Mouse (Mus musculus): ENCODE data around the gene Syce2. TPM values are rescaled to one million over a fixed set of nuclear protein-coding genes. Genes with fewer than 3 reads are reported as not detected.
"Not testable (repeated sequence)": the region's sequence is repeated elsewhere in the genome, so short reads cannot be mapped to it uniquely, and the experiment has no call there.

Gene Syce2
- total RNA-seq, 2 experiments from 2014 or later, result 4.7 to 5.2 TPM

DNA sequence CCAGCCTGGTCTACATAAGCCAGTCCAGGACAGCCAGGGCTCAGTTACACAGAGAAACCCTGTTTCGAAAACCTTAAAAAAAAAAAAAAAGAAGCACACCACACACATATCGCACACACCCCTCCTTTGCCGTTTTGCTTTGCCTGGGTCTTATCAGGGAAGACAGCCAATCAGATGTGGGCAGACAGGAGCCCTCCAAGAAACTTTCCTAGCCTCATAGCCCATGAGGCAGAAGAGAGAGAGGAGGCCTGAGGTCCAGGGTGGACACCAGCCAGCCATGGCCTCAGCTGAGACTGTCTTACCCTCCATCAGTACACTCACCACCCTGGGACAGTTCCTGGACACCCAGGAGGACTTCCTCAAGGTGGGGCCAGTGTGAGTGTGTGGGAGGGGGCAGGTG is 29.8 kb downstream of the Syce2 start, which contains the start of gene Klf1:
Klf1 (plus strand) TSS at position 177 of the 400 bp plus-strand sequence.
- DNase-seq, result no peak

DNA sequence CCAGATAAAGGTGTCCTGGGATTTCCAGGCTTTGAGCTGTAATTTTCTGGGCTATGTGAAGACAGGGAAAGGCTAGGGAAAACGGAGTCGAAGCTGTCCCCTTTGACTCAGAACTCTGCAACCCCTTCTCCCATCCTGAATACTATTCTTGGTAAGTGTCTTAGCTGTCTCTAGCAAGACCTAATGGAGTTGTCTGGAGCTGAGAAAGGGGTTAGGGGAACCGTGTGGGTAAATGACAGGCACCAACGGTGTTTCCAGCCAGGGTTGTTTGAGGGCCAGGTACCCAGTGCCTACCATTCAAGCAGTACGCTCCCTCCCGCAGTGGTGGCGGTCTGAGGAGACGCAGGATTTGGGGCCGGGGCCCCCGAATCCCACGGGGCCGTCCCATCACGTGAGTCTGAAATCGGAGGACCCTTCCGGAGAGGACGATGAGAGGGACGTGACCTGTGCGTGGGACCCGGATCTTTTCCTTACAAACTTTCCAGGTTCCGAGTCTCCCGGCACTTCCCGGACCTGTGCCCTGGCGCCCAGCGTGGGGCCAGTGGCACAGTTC is 30.5 kb downstream of the Syce2 start:
- no peak for DNase-seq

DNA sequence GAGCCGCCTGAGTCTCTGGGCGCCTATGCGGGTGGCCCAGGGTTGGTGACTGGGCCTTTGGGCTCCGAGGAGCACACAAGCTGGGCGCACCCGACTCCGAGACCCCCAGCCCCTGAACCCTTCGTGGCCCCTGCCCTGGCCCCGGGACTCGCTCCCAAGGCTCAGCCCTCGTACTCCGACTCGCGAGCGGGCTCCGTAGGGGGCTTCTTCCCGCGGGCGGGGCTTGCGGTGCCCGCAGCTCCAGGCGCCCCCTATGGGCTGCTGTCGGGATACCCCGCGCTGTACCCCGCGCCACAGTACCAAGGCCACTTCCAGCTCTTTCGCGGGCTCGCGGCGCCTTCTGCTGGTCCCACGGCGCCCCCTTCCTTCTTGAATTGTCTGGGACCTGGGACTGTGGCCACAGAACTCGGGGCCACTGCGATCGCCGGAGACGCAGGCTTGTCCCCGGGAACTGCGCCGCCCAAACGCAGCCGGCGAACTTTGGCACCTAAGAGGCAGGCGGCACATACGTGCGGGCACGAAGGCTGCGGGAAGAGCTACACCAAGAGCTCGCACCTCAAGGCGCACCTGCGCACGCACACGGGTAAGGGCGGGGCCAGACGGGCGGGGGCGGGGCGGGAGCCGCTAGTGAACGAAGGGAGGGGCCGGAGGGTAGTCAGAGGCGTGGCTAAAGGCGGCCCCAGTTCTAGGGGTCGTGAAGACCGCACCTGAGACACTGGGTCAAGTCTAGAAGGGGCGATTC is 31.2 kb downstream of the Syce2 start:
- peak; percentile 95 for DNase-seq

DNA sequence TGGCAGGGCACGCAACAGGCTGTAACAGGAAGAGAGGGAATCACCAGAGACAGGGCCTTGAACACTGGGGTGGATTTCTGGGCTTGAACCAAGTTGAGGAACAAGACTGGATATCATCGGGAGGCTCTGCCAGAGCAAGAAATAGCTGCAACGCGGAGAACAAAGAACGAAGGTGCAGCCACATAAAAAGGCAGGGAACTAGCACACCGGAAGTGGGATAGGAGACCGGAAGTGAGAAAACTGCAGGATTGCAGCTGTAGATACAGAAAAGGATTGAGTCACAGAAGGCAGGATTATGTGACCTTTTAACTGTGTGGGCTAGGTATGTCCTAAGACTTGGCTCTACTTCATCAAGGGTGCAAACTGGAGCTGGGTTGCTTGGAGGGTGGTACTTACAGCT is 32.4 kb downstream of the Syce2 start:
- no peak for DNase-seq

DNA sequence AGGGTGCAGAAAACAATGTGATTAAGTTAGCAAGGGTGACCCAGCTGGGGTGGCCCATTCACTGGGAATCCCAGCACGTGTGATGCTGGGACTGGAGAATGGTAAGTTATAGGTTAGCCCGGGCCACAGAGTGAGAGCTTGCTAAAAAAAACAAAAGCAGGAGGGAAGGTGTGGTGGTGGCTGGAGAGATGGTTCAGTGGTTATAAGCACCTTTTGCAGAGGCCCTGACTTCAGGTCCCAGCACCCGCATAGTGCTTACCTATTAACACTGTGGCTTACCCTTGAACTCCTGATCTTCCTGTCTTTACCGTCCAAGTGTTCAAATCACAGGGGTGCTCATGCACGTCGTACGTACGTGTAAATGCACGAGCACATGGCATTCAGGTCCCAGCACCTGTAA is 35.1 kb downstream of the Syce2 start:
- no peak for DNase-seq

DNA sequence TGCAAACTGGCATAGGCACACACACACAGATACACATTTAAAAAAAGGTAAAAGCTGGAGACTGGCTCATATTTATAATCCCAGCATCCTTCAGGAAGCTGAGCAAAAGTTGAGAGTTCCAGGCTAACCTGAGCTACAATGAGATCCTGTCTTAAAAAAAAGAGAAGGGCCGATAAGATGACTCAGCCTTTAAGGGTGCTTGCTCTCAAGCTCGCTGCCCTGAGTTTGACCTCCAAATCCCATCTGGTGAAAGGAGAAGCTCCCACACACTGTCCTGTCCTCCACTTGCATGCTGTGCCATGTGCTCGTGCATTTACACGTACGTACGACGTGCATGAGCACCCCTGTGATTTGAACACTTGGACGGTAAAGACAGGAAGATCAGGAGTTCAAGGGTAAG is 35.6 kb downstream of the Syce2 start:
- no peak for DNase-seq

DNA sequence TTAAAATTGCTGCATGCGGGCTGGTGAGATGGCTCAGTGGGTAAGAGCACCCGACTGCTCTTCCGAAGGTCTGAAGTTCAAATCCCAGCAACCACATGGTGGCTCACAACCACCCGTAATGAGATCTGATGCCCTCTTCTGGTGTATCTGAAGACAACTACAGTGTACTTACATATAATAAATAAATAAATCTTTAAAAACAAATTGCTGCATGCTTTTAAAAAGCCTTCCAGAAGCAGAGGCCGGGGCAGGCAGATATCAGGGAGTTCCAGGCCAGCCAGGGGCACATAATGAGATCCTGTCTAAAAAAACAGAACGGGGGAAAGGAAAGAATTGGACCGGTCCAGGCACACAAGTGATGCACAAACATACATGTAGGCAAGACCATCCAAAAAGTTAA is 36.1 kb downstream of the Syce2 start:
- not testable (repeated sequence) for DNase-seq

DNA sequence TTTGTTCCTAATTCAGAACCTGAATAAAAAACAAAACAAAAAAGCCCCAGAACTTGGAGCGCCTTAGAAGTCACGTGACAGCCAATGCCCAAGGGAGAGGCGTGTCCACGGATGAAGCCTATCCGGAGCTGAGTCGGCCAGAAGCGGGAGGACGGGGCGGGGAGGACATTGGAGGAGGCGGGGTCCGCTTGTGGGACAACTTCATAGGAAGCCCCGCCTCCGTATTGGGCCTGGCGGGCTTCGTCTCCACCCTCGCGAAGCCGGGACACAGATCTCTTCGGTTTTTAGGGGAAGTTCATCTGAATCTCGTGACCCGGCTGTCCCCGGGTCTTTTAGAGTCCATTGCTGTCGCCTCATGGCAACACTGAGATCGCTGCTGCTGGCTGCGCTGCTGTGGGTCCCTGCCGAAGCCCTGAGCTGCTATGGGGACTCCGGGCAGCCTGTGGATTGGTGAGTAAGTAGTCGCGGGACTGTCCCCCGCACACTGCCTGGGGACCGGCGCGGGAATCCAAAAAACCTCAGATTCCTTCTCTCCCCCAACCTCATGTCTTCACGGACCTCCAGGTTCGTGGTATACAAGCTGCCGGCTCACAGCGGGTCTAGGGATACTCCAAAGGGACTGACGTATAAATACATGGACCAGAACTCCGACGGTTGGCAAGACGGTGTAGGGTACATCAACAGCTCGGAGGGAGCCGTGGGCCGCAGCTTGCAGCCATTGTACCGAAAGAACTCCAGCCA is 36.7 kb downstream of the Syce2 start, which contains the start of gene Dnase2a:
Dnase2a (plus strand) TSS at position 140 of the 741 bp plus-strand sequence.
- peak; percentile 94 for DNase-seq

DNA sequence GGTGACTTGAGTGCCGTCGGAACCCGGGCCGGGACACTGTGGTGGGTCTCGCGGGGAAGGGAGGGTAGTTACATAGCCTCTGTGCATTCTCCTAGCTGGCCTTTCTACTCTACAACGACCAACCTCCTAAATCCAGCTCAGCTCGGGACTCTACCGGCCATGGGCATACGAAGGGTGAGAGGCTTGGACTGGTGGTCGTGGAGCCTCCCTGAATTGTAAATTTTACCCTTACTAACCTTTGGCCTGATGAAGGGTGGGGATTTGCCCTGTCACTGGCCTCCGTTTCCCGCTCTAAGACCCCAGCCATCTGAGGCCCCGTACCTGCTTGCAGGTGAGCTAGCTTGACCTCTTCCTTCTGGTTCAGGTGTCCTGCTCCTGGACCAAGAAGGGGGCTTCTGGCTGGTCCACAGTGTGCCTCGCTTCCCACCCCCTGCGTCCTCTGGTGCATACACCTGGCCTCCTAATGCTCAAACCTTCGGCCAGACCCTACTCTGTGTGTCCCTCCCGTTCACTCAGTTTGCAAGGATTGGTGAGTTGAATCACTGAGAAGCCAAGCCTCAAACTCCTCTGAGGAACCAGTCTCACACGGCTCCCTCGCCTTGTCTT is 37.4 kb downstream of the Syce2 start:
- no peak for DNase-seq

DNA sequence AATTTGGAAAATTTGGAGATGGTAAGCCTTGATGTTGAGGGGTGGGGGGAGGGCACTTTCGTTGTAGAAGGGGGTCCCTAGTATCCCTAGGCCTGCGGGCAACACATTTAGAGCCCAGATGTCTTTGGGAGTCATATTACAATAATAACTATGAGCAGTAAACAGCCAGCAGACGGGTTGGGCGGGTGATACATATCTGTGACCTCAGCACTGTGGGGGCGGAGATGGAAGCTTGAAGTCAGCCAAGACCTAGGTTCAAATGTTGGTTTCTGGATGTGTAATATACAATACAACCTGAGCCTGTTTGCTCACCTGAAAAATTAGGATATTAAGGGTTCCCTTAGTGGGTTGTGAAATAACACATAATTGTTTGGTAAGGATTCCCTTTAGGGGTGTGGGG is 38.0 kb downstream of the Syce2 start:
- DNase-seq, result no peak

DNA sequence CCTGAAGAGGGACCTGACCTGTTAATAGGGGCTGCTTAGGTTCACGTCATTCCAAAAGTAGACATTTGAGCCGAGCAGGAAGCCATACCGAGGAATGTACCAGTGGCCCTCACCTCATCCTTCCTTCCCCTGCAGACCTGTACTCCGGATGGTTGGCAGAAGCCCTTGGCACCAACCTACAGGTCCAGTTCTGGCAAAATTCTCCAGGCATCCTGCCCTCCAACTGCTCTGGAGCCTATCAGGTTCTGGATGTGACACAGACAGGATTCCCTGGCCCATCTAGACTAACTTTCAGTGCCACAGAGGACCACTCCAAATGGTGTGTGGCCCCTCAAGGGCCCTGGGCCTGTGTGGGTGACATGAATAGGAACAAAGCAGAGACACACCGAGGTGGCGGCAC is 38.6 kb downstream of the Syce2 start:
- no peak for DNase-seq

DNA sequence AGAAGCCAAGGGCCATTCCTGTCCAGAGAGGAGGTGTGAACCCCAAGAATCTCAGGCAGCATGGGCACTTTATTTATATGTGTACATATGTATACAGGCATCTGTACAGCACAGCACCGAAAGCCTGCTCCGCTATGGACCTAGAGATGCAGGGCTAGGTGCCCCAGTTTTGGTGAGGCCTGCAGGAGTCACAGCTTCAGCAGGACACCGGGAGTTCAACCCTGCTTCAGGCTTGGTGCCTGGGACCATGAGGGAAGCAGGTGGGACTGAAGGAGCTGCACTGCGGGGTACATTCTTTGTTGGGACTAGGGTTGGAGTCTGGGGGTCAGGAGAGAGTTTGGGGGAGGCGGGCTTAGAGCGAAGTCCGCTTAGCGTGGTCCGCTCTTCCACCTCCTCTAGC is 39.9 kb downstream of the Syce2 start:
- no peak for DNase-seq

DNA sequence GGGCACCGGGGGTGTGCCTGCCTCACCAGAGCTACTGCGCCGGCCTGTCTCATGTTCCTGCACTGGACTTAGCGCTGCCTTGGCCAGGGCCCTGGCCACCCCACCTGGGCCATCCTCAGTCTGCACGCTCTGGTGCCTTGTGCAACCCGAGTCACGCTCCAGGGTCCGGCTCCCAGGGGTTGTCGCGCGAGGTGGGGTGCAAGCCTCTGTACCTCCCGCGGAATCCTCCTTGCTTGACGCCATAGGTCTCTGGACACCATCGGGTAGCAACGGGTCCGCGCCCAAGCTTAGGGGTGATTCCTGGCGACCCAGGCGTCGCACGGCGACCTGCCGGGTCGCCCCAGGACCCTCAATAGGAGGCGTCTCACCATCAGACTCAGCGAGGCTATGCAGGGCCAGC is 40.5 kb downstream of the Syce2 start:
- no peak for DNase-seq

DNA sequence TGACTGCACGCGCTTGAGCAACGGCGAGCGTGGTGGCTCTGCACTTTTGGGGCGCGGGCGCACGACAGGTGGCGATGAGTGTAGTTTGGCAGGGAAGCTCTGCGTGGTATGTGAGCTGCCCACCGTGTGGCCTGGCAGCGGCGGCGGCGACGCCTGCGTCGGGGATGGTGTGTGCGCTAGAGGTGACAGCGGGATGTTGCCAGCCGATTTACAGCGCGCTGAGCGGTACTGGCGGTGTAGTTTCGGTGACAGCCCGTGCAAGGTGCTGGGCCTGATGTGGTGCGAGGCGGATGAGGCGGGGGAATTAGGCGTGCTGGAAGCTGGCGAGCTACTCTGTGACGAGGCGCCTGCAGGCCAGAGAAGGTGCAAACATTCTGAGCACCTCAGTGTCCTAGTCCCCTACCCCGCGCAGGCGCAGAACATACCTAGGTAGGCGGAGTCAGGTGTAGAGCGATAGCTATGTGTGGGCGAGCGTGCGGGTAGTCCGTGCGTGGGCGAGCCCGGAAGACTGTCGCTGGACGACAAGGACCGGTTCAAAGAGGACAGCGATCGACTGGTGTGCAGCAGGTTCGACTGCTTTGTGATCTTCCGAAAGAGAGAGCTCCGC is 41.1 kb downstream of the Syce2 start:
- DNase-seq, result no peak

DNA sequence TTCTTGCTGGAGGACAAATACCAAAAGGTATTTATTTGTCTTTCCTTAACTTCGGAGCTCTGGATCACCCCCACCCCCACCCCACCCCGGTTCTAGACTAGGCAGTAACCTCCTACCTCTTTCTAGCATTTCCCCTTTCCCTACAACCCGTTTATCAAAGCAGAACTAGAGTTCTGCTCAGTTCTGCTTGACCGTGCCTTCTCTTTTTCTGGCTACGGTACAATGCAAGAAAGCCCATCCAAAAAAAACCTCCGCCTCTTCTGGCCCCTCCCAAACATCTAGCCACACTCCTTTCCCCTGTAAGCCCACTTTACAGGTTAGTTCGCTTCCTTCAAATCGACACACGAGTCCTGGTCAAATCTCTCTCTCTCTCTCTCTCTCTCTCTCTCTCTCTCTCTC is 41.6 kb downstream of the Syce2 start:
- no peak for DNase-seq

DNA sequence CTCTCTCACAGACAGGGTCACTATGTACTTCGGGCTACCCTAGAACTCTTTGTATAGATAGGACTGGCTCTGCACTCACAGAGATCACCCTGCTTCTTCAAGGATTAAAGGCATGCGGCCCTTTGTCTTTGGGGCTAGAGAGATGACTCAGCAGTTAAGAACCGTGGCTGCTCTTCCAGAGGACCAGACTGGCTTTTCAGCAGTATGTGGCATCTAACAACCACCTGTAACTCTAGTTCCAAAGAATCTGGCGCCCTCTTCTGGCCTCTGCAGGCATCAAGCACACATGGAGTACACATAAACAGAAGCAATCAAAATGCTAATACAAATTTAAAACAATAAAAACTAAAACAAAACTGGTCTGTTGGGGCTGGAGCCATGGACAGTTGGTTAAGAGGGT is 42.0 kb downstream of the Syce2 start:
- DNase-seq, result no peak

DNA sequence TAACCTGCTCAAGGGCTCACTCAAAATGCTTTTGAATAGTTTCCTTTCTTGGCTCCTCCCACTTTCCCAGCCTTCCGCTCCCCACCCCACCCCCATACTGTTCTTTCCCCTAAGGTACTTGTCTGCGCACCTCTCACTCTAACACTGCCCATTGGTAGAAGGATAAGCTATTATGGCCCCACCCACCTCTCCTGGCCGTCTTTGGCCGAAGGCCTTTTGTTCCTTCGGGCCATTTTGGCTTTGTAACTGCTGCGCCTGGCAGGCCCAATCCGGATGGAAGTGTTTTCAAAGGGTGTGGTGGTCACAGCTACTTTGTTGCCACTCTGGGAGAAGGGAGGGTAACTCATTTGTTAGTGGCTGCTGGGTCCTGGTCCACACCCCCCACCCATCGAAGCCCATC is 43.4 kb downstream of the Syce2 start:
- no peak for DNase-seq

DNA sequence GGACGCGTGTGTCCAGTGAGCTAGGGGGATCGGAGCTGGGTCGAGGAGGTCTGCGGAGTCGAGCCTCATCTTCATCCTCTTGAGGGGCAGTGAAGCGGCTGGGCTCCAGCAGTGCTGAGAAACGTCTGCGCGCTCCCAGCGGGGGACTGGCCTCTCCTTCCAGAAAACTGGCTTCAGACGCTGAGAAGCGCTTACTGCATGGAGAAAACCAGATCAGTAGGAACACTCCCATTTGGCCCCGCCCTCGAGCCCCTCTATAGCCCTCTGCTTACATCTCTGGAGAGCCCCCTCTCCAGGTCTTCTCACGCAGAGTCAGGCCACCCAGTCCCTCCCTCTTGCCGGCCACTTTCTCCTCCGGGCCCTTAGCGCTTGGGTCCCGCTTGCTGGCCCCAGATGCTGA is 45.9 kb downstream of the Syce2 start:
- DNase-seq, result no peak

DNA sequence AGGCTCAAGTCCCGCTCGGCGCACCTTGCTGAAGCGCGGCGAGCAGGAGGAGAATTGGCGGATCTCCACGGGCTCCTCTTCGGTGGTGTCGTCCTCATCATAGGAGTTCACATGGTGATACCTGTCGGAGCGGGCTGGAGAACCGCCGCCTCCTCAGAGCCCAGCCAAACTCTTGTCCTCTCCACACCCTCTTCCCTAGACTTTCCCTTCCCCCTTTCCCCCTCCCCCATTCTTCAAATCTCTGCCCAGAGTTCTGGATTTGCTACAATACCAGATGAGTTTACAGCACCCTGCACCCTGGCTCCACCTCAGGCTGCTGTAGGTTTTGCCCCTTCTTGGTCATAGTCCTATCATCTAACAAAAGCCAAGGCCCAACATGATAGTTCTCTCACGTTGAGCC is 46.7 kb downstream of the Syce2 start:
- DNase-seq, result no peak

DNA sequence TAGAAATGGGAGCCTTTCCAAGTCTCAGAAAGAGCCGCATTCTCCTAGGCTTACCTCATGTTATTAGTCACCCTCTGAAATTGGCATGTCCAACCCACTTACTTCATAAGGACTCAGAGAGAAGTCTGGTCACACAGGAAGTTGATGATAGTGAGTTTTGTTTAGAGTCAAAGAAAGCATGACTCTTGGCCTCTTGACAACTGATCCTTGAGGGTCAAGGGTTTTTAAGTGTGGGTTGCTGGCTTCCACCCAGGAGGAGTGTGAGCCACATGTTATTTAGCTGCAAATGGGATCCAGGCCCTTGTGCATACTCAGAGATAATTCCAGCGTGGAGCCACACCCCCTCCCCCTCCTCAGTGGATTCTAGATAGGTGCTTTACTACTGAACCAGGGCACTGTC is 49.7 kb downstream of the Syce2 start:
- no peak for DNase-seq

DNA sequence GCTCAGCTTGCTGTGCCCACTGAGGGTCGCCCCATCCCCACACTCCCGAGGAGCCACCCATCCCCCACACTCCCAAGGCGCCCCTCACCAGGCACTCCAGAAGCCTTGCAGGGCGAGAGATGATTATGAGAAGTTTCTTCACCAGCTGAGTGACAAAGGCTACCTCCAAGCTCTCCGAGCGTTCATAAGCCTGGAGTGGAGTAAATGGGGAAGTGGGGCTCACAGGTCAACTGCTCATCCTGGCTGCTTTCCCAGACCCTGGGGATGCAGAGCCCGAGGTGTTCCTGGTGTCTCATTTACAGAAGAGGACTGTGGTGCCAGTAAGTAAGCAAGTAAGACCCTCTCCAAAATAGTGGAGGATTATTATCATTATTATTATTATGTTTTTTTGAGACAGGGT is 53.6 kb downstream of the Syce2 start:
- no peak for DNase-seq

DNA sequence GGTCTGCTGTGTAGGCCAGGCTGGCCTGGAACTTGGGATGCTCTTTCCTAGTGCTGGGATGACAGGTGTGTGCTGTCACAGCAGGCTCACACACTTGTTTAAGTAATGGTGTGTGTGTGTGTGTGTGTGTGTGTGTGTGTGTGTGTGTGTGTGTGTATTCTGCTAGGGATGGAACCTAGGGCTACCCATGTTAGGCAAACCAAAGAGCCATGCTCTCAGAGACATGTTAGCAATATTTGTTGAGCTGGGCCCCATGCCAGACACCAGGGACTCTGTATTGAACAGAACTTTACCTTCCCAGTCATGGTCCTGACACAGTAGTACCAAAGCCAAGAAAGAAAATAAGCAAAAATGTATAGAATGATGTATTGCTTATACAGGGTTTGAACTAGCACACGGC is 55.6 kb downstream of the Syce2 start:
- no peak for DNase-seq
